Mouse (Mus musculus): Measurements from ENCODE around the gene Amdhd2. TPM values are rescaled to one million over a fixed set of nuclear protein-coding genes. Genes with fewer than 3 reads are reported as not detected.

Amdhd2 gene
- total and polyA plus RNA-seq, 3 experiments = 0.64 TPM; not detected in 2

DNA sequence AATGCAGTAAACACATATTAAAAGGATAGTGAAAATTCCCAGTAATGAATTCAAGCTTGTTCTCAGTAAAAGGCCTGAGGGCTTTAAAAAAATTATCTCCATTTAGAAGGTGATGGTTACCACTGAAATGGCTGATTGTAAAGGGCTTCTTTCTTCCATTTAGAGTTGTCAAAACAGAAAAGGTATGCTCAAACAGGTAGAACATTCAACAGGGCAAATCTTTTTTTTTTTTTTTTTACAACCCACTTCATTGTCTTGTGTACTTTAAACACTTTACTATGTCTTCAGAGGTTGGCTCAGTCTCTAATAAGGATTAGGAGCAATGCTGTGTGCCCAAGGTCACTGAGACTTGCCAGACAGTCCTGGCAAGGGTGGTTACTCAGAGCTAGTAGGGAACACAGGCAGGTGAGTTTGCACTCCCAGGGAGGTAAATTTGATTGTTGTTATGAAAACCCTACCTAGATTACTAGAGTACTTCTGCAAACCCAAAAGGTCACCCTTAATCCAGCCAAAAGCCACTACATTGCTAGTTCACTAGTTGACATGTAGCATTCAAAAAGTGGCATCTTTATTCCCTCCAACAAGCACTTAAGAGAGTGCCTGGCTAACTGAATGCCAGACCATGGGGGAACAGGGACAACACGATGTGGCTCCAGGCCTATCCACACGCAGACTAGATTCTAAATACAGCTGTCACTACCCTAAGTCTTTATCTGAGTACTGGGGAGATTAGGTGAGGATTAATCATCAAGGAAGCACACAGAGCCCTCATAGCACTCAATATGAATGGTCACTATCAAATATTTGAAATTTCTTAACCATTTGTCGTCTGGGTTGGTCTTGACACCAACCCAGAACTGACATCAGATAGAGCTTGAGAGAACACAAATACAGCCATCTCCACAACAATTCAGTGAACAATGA lies 40.3 kb upstream of the Amdhd2 start:
- Histone ChIP-seq H3K4me3 (replicated peaks in 1 of 3; ENCODE audit: low read depth in 2 of 3, low read length in 2 of 3, poor library complexity in 1 of 3) (no peak overlapping the region), H3K4me1 (ENCODE audit: control insufficient read depth in 1 of 2, insufficient read depth in 2 of 2) (peaks cover 13 to 34% of the 10 kb centered on the region in 2 experiments)

DNA sequence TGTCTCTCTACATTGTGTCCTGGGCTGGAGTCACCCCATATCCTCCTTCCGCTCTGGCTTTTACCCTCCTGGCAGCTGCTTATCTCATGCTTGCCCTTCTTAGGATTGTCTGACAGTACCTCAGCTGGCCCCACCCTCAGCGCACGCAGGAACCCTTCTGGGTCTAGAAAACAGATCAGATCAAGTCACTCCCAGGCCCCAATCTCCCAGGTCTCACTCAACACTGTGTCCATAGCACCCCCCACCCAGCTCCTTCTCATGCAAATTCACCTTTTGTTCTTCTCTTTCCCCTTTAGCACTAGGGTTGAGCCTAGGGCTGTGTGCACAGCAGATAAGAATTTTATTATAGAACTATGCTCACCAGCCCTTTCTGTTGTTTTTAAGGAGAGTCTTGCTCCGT lies 39.5 kb upstream of the Amdhd2 start:
- Histone ChIP-seq H3K4me3 (replicated peaks in 1 of 3; ENCODE audit: low read depth in 2 of 3, low read length in 2 of 3, poor library complexity in 1 of 3) (no peak overlapping the region), H3K36me3 (replicated peaks in 1 of 2; ENCODE audit: control insufficient read depth in 1 of 2, insufficient read depth in 1 of 2, low read length in 1 of 2) (peaks cover 0 to 26% of the 10 kb centered on the region in 2 experiments), H3K79me2 (replicated peaks; ENCODE audit: control insufficient read depth, extremely low read depth, insufficient read depth, poor library complexity, severe bottlenecking) (no peaks in the 10 kb centered on the region), H3K9ac (ENCODE audit: insufficient read depth, low read depth) (no peak overlapping the region), H3K4me2 (ENCODE audit: insufficient read depth, low read depth, poor library complexity, severe bottlenecking) (no peak overlapping the region), H3K9me3 (replicated peaks; ENCODE audit: low read length) (no peaks in the 10 kb centered on the region), H3K4me1 (ENCODE audit: control insufficient read depth in 1 of 2, insufficient read depth in 2 of 2) (peaks cover 13 to 34% of the 10 kb centered on the region in 2 experiments), H3K27me3 (replicated peaks) (peaks cover 2% of the 10 kb centered on the region), H3K27ac (ENCODE audit: insufficient read depth, low read depth) (no peak overlapping the region)
- TF ChIP-seq CHD1 (IDR thresholded peaks at IDR 0.05; ENCODE audit: low read depth, low read length) = no peak
- no peak for TF ChIP-seq RCOR1 (conservative IDR thresholded peaks at IDR 0.05; ENCODE audit: low read depth, low read length)
- no peak for TF ChIP-seq RAD21 (IDR thresholded peaks at IDR 0.05; ENCODE audit: low read depth, low read length)
- no peak for TF ChIP-seq KAT2A (IDR thresholded peaks at IDR 0.05; ENCODE audit: insufficient replicate concordance, low read length)
- TF ChIP-seq USF2 (conservative IDR thresholded peaks at IDR 0.05; ENCODE audit: low read depth, low read length) = no peak
- dilution Hi-C loops (cut with MboI; ENCODE audit: extremely low pct_ligation_motif_present, extremely low pct_unique_long_range_greater_than_20kb, low sequenced_read_pairs) = no loop called here
- DNase-seq (ENCODE audit: extremely low read depth) = no peak
- in situ Hi-C loops (cut with MboI; ENCODE audit: low pct_ligation_motif_present, low pct_unique_long_range_greater_than_20kb, low sequenced_read_pairs) = no loop called here

More for the DNA sequence above, 40.3 kb upstream of the Amdhd2 start:
- Histone ChIP-seq H3K27ac (ENCODE audit: insufficient read depth, low read depth) (no peak overlapping the region), H3K79me2 (replicated peaks; ENCODE audit: control insufficient read depth, extremely low read depth, insufficient read depth, poor library complexity, severe bottlenecking) (no peaks in the 10 kb centered on the region), H3K36me3 (replicated peaks in 1 of 2; ENCODE audit: control insufficient read depth in 1 of 2, insufficient read depth in 1 of 2, low read length in 1 of 2) (peaks cover 0 to 22% of the 10 kb centered on the region in 2 experiments), H3K4me2 (ENCODE audit: insufficient read depth, low read depth, poor library complexity, severe bottlenecking) (no peak overlapping the region), H3K27me3 (replicated peaks) (peaks cover 2% of the 10 kb centered on the region), H3K9me3 (replicated peaks; ENCODE audit: low read length) (no peaks in the 10 kb centered on the region), H3K9ac (ENCODE audit: insufficient read depth, low read depth) (no peak overlapping the region)
- in situ Hi-C loops (cut with MboI; ENCODE audit: low pct_ligation_motif_present, low pct_unique_long_range_greater_than_20kb, low sequenced_read_pairs) = no loop called here
- TF ChIP-seq JUN (IDR thresholded peaks at IDR 0.05; ENCODE audit: insufficient read depth, low read depth, low read length) (no peak), E2F4 (IDR thresholded peaks at IDR 0.05; ENCODE audit: insufficient replicate concordance, low read depth, low read length) (no peak), NRF1 (IDR thresholded peaks at IDR 0.05; ENCODE audit: low read depth, low read length) (no peak), MXI1 (IDR thresholded peaks at IDR 0.05; ENCODE audit: low read depth, low read length) (no peak), MYC (IDR thresholded peaks at IDR 0.05; ENCODE audit: low read depth, low read length) (no peak), IRF4 (IDR thresholded peaks at IDR 0.05; ENCODE audit: low read depth, low read length) (no peak), TBP (conservative IDR thresholded peaks at IDR 0.05; ENCODE audit: low read depth, low read length) (no peak)
- dilution Hi-C loops (cut with MboI; ENCODE audit: extremely low pct_ligation_motif_present, extremely low pct_unique_long_range_greater_than_20kb, low sequenced_read_pairs) = no loop called here
- no peak for DNase-seq (ENCODE audit: extremely low read depth)
